Mouse (Mus musculus): ENCODE measurements around the gene Wwc1. TPM values are rescaled to one million over a fixed set of nuclear protein-coding genes. Genes with fewer than 3 reads are reported as not detected.

Wwc1 gene
- polyA plus RNA-seq, 1 experiment from 2014 or later, result 6.5 TPM

DNA sequence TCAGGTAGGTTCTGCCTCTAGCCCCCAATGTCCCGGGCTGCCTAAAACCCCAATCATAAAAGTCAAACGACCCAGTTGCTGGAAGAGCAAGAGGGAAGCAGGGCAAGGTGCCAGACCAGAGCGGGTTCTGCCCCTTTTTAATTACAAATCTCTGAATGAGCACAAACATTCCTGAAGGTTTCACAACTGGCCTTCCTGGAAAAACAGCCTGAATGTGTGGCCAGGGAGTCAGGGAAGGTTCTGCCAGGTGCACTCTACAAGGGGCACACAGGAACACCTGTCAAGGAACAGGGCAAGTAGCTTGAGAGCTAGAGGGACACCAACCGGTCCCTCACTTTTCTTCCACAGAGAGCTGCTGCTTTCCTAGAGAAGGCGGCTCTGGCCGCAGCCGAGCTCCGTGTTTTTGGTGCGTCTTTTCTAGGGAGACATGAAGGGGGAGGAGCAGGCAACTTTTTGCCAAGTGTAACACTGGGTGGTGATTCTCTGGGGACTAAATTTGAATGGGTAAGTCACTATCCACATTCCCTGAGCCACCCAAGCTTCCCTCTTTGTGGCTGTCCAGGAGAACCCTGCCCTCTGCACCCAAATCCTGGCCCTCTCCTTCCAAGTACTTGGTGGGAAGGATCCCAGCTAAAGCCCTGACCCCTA, 60.3 kb downstream of the Wwc1 start:
- no peaks in the 10 kb centered on the region for H3K4me1 ChIP-seq (ENCODE audit: control insufficient read depth, insufficient read depth, low read length)
- no peak for ATAC-seq (ENCODE audit: insufficient read depth, low FRiP score, low TSS enrichment)
- no peak for DNase-seq (ENCODE audit: low spot score)
- H3K27ac ChIP-seq (ENCODE audit: low read depth, low read length), result no peak overlapping the region
- H3K4me3 ChIP-seq (ENCODE audit: low read depth, low read length), result no peak overlapping the region
- no peaks in the 10 kb centered on the region for H3K36me3 ChIP-seq (ENCODE audit: control insufficient read depth, insufficient read depth, low read length)
- no peaks in the 10 kb centered on the region for H3K9me3 ChIP-seq (ENCODE audit: control insufficient read depth, low read length)
- H3K4me2 ChIP-seq (ENCODE audit: low read depth), result no peak overlapping the region
- WGBS, result 71% methylated on average over 9 of the region's 9 CpGs
- no peak overlapping the region for H3K9ac ChIP-seq (ENCODE audit: low read length)
- no peaks in the 10 kb centered on the region for H3K27me3 ChIP-seq (ENCODE audit: control insufficient read depth, insufficient read depth, low read length)

- 72% methylated on average over 2 of the region's 2 CpGs for whole genome bisulfite sequencing
- Histone ChIP-seq H3K4me2 (ENCODE audit: low read depth) (no peak overlapping the region), H3K9ac (ENCODE audit: low read length) (no peak overlapping the region), H3K27me3 (ENCODE audit: control insufficient read depth, insufficient read depth, low read length) (no peaks in the 10 kb centered on the region), H3K4me1 (ENCODE audit: control insufficient read depth, insufficient read depth, low read length) (no peaks in the 10 kb centered on the region), H3K9me3 (ENCODE audit: control insufficient read depth, low read length) (no peaks in the 10 kb centered on the region), H3K36me3 (ENCODE audit: control insufficient read depth, insufficient read depth, low read length) (no peaks in the 10 kb centered on the region), H3K27ac (ENCODE audit: low read depth, low read length) (no peak overlapping the region), H3K4me3 (ENCODE audit: low read depth, low read length) (no peak overlapping the region)
- DNase-seq (ENCODE audit: low spot score) (no peak), ATAC-seq (ENCODE audit: insufficient read depth, low FRiP score, low TSS enrichment) (no peak)
These were observed 60.9 kb downstream of the Wwc1 start for GRCm38 (mm10) chr11:35919383-35919782.

DNA sequence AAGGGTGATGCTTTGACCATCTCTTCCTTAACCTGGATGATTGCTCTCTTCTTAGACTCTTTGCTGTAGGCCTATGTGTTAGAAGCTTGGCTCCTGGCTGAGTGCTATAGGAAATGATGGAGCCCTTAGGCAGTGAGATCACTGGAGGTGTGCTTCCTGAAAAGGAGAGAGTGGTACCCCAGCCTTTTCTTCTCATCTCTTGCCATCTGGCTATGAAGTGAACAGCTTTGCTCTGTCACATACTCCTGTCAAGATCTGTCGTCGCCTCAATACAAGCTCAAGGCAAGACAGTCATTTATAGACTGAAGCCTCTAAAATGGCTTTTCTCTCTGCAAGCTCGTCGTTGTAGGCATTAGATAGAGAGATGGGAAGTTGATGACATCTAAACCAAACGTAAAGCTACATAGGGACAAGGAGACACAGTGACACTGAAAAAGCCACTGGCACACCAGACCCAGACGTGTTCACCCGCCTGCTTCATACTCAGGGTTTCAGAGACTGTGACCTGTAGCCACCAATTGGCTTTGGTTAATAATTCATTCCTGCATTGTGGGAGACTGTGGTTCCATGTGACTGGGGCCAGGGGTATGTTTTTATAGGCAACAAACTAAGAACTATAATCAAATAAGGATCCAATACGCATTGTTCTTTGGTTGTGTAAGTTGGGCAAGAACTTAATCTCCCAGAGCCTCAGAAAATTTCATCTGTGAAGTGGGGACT, 63.7 kb downstream of the Wwc1 start:
- Histone ChIP-seq H3K27ac (ENCODE audit: low read depth, low read length) (no peak overlapping the region), H3K36me3 (ENCODE audit: control insufficient read depth, insufficient read depth, low read length) (no peaks in the 10 kb centered on the region), H3K9me3 (ENCODE audit: control insufficient read depth, low read length) (no peaks in the 10 kb centered on the region), H3K4me1 (ENCODE audit: control insufficient read depth, insufficient read depth, low read length) (no peaks in the 10 kb centered on the region), H3K4me3 (ENCODE audit: low read depth, low read length) (no peak overlapping the region), H3K4me2 (ENCODE audit: low read depth) (no peak overlapping the region), H3K27me3 (ENCODE audit: control insufficient read depth, insufficient read depth, low read length) (no peaks in the 10 kb centered on the region), H3K9ac (ENCODE audit: low read length) (no peak overlapping the region)
- ATAC-seq (ENCODE audit: insufficient read depth, low FRiP score, low TSS enrichment), result no peak
- WGBS, result 80% methylated on average over 8 of the region's 8 CpGs
- no peak for DNase-seq (ENCODE audit: low spot score)

- Histone ChIP-seq H3K9me3 (ENCODE audit: control insufficient read depth, low read length) (no peaks in the 10 kb centered on the region), H3K36me3 (ENCODE audit: control insufficient read depth, insufficient read depth, low read length) (no peaks in the 10 kb centered on the region), H3K4me2 (ENCODE audit: low read depth) (no peak overlapping the region), H3K9ac (ENCODE audit: low read length) (no peak overlapping the region), H3K27me3 (ENCODE audit: control insufficient read depth, insufficient read depth, low read length) (no peaks in the 10 kb centered on the region), H3K4me1 (ENCODE audit: control insufficient read depth, insufficient read depth, low read length) (no peaks in the 10 kb centered on the region), H3K4me3 (ENCODE audit: low read depth, low read length) (no peak overlapping the region), H3K27ac (ENCODE audit: low read depth, low read length) (no peak overlapping the region)
- no peak for ATAC-seq (ENCODE audit: insufficient read depth, low FRiP score, low TSS enrichment)
- WGBS, result 39% methylated on average over 8 of the region's 8 CpGs
- DNase-seq (ENCODE audit: low spot score), result no peak
These were observed 64.8 kb downstream of the Wwc1 start for GRCm38 (mm10) chr11:35915546-35915945.

GRCm38 (mm10) chr11:35913418-35914044, 66.8 kb downstream of the Wwc1 start:
- Histone ChIP-seq H3K4me2 (ENCODE audit: low read depth) (no peak overlapping the region), H3K9ac (ENCODE audit: low read length) (no peak overlapping the region), H3K4me3 (ENCODE audit: low read depth, low read length) (no peak overlapping the region), H3K36me3 (ENCODE audit: control insufficient read depth, insufficient read depth, low read length) (no peaks in the 10 kb centered on the region), H3K4me1 (ENCODE audit: control insufficient read depth, insufficient read depth, low read length) (no peaks in the 10 kb centered on the region), H3K27ac (ENCODE audit: low read depth, low read length) (no peak overlapping the region), H3K9me3 (ENCODE audit: control insufficient read depth, low read length) (no peaks in the 10 kb centered on the region), H3K27me3 (ENCODE audit: control insufficient read depth, insufficient read depth, low read length) (no peaks in the 10 kb centered on the region)
- ATAC-seq (ENCODE audit: insufficient read depth, low FRiP score, low TSS enrichment) (no peak), DNase-seq (ENCODE audit: low spot score) (no peak)
- WGBS, result 77% methylated on average over 6 of the region's 6 CpGs

- Histone ChIP-seq H3K4me1 (ENCODE audit: control insufficient read depth, insufficient read depth, low read length) (no peaks in the 10 kb centered on the region), H3K9ac (ENCODE audit: low read length) (no peak overlapping the region), H3K4me3 (ENCODE audit: low read depth, low read length) (no peak overlapping the region), H3K27ac (ENCODE audit: low read depth, low read length) (no peak overlapping the region), H3K4me2 (ENCODE audit: low read depth) (no peak overlapping the region), H3K9me3 (ENCODE audit: control insufficient read depth, low read length) (no peaks in the 10 kb centered on the region), H3K36me3 (ENCODE audit: control insufficient read depth, insufficient read depth, low read length) (no peaks in the 10 kb centered on the region), H3K27me3 (ENCODE audit: control insufficient read depth, insufficient read depth, low read length) (no peaks in the 10 kb centered on the region)
- DNase-seq (ENCODE audit: low spot score), result no peak
- WGBS, result 87% methylated on average over 7 of the region's 7 CpGs
- no peak for ATAC-seq (ENCODE audit: insufficient read depth, low FRiP score, low TSS enrichment)
These were observed 75.3 kb downstream of the Wwc1 start for GRCm38 (mm10) chr11:35904955-35905550.

DNA sequence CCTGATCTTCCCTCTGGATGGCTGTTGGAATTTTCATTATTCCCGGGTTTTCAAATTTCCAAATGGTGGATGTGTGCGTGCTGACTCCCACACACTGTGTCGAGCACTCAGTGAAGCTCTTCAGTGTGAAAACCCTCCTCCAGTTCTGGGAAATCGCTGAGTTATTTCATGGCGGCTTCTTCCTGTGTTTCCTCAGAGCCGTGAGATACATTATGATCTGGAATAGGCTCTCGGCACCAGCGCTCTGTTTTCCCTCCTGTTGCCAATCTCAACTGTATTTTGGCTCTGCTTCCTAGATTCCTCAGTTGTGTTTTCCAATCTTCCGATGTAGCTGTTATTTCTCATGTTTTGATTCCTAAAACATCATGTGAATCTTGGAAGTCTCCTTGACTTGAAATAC, 77.2 kb downstream of the Wwc1 start:
- no peak for DNase-seq (ENCODE audit: low spot score)
- Histone ChIP-seq H3K4me1 (ENCODE audit: control insufficient read depth, insufficient read depth, low read length) (no peaks in the 10 kb centered on the region), H3K4me2 (ENCODE audit: low read depth) (no peak overlapping the region), H3K9ac (ENCODE audit: low read length) (no peak overlapping the region), H3K27ac (ENCODE audit: low read depth, low read length) (no peak overlapping the region), H3K36me3 (ENCODE audit: control insufficient read depth, insufficient read depth, low read length) (no peaks in the 10 kb centered on the region), H3K4me3 (ENCODE audit: low read depth, low read length) (no peak overlapping the region), H3K27me3 (ENCODE audit: control insufficient read depth, insufficient read depth, low read length) (no peaks in the 10 kb centered on the region), H3K9me3 (ENCODE audit: control insufficient read depth, low read length) (no peaks in the 10 kb centered on the region)
- no peak for ATAC-seq (ENCODE audit: insufficient read depth, low FRiP score, low TSS enrichment)
- 96% methylated on average over 9 of the region's 9 CpGs for WGBS

DNA sequence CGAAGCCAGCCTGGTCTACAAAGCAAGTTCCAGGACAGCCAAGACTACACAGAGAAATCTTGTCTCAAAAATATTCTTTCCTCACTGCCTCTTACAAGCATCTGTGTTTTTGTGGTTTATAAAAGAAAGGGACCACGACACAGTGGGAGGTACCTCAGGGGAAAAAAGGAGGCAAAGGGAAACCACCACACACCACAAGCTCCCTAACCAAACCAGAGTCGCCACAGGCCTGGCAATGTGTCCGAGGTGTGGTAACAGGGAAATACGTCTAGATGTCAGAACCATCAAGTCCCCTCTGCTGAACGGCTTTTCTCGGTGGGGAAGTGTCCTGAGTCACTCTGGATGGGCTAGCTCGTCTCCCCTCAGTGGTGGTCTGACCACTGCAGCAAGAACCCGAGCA, 80.4 kb downstream of the Wwc1 start:
- ATAC-seq (ENCODE audit: insufficient read depth, low FRiP score, low TSS enrichment), result no peak

More for the DNA sequence above, 80.4 kb downstream of the Wwc1 start:
- Histone ChIP-seq H3K4me1 (ENCODE audit: control insufficient read depth, insufficient read depth, low read length) (no peaks in the 10 kb centered on the region), H3K4me3 (ENCODE audit: low read depth, low read length) (no peak overlapping the region), H3K9me3 (ENCODE audit: control insufficient read depth, low read length) (no peaks in the 10 kb centered on the region), H3K36me3 (ENCODE audit: control insufficient read depth, insufficient read depth, low read length) (no peaks in the 10 kb centered on the region), H3K9ac (ENCODE audit: low read length) (no peak overlapping the region), H3K27me3 (ENCODE audit: control insufficient read depth, insufficient read depth, low read length) (no peaks in the 10 kb centered on the region), H3K4me2 (ENCODE audit: low read depth) (no peak overlapping the region), H3K27ac (ENCODE audit: low read depth, low read length) (no peak overlapping the region)
- DNase-seq (ENCODE audit: low spot score), result no peak
- 79% methylated on average over 9 of the region's 9 CpGs for WGBS
